Mouse (Mus musculus): ENCODE data around the gene Pi4k2a.
A peak's percentile ranks its signal among the peaks of the same experiment; 100 is the strongest.

The Pi4k2a gene

DNA sequence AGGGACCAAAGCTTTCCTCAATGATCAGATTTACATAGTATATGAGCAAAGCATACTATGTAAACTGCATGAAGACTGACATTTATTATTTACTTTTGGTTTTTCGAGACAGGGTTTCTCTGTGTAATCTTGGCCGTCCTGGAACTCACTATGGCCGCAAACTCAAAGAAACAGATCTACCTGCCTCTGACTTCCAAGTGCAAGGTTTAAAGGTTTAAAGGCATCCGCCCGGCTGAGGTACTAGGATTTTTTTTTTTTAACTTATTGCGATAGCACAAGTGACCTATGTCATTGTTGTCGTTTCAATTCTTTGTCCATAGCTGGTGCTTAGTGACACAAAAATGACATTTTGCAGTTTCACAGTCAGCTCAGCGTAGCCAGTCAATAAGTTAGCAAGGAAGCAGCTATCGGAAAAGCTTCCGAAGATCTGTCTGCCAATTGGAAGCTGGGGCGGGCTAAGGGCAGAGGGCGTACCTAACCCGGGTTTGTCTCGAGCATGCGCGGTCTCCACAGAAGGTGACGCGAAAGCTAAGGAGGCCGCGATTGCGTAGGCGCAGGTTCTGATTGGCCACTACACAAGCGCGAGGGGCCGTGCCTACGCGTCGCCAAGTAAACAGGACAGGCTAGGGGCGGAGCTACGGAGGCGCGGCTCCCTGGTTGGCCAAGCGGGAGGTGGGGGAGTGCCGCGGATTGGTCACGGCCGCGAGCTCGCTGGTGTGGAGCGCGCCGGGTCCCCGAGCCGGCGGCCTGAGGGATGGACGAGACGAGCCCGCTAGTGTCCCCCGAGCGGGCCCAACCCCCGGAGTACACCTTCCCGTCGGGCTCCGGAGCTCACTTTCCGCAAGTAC, at the start of gene Pi4k2a:
Gene Pi4k2a (plus strand): TSS at position 723 of the 848 bp plus-strand sequence.
- peak; percentile 100 for DNase-seq (ENCODE audit: low read depth, low spot score)

GRCm38 (mm10) chr19:42043988-42044387, 46.3 kb upstream of the Pi4k2a start:
- no peak for DNase-seq (ENCODE audit: low read depth, low spot score)

- peak; percentile 71 for DNase-seq (ENCODE audit: low read depth, low spot score)
These were observed 44.8 kb upstream of the Pi4k2a start, which contains the start of gene Hoga1 for GRCm38 (mm10) chr19:42045269-42046102. Hoga1 (plus strand) TSS chr19:42045610.

GRCm38 (mm10) chr19:42050251-42050650, 40.0 kb upstream of the Pi4k2a start:
- DNase-seq (ENCODE audit: low read depth, low spot score), result no peak

DNA sequence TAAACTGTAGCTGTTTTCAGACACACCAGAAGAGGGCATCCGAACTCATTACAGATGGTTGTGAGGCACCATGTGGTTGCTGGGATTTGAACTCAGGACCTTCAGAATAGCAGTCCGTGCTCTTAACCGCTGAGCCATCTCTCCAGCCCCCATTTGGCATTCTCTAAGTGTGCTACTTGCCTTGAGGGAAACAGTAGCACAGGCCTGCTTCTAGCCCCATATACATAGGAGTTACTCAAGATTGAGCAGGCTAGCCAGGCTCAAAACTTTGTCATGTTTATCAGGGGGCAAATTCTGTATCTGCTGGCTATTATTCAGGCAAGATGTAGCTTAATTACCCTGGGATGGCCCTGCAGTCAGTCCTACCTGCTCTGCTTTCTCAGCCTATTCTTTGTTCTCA, 38.9 kb upstream of the Pi4k2a start:
- DNase-seq (ENCODE audit: low read depth, low spot score), result no peak

DNA sequence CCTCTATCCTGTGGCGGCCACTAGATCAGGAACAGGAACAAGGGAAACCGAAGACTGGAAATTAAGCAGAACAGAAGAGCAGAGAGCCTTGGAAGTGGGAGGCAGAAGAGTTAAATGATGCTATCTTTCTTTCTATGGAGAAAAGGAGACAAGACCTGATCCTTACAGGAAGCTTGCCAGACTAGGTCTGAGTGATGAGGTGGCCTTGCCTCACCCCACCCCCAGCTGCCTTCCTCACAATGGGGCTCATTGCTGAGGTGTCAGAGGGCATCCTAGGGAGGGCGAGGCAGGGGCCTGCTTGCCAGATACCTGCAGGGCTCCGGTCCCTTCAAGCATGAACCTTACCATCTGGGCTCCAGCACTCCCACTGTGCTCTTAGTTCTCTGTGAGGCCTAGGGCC, 38.3 kb upstream of the Pi4k2a start, which contains the start of gene 4933411K16Rik:
Gene 4933411K16Rik (plus strand): TSS at position 301 of the 400 bp plus-strand sequence.
- no peak for DNase-seq (ENCODE audit: low read depth, low spot score)

GRCm38 (mm10) chr19:42054255-42054654, 36.0 kb upstream of the Pi4k2a start:
- DNase-seq (ENCODE audit: low read depth, low spot score), result no peak

DNA sequence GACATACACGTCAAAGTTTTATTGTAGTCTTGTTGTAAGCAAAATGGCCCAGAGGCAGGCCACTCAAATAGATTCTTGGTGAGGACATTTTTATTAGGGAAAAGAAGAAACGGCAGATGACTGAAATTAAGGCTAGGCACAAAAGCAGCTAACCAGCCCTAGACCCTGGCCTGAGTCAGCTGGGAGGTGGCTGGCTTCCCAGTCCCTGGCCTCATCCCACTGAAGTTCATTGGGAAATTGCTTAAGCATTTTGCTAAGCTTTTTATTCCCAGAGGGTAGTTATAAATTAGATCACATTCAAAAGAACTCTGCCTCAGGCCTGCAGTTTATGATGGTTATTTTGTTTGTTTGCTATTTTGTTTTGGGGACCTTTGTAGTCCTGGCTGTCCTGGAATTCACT, 34.4 kb upstream of the Pi4k2a start:
- DNase-seq (ENCODE audit: low read depth, low spot score), result no peak

- DNase-seq (ENCODE audit: low read depth, low spot score), result no peak
These were observed 33.4 kb upstream of the Pi4k2a start for GRCm38 (mm10) chr19:42056719-42057409.

DNA sequence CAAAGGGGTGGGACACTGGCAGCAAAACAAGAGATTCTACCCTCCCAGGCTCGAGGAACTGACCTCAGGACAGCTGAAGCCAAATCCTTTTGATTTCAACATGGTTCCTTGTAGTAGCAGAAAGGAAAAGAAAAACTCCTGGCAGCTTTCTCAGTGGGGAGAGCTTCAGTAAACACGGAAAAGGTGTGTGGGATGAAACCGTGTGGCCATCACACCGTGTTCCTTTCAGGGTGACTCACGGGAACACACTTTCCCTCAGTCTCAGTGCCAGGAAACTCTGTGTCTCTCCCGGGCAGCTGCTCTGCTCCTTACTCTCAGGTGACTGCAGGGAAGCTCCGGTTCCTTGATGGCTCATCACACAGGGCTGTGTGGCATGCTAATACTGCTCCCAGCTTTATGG, 31.8 kb upstream of the Pi4k2a start:
- DNase-seq (ENCODE audit: low read depth, low spot score), result no peak

DNA sequence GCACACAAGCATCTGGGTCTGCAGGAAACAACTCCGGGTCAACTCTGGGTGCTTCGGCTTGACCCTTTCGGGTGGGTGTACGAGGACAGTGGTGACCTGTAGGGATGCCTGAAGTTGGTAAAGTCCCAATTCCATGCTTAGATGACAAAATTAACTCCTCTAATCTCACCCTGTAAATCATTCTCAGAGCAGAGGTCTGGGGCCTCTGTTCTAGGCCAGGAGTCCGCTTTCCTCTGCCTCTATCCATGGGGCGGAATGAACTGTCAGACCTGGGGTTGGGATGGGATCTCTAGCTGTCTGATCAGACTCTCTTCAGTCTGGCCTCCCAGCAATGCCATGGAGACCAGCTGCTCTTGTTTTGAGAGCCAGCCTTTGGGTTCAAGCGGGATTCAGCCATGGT, 28.8 kb upstream of the Pi4k2a start:
- no peak for DNase-seq (ENCODE audit: low read depth, low spot score)

GRCm38 (mm10) chr19:42068441-42069240, 21.6 kb upstream of the Pi4k2a start:
- no peak for DNase-seq (ENCODE audit: low read depth, low spot score)

DNA sequence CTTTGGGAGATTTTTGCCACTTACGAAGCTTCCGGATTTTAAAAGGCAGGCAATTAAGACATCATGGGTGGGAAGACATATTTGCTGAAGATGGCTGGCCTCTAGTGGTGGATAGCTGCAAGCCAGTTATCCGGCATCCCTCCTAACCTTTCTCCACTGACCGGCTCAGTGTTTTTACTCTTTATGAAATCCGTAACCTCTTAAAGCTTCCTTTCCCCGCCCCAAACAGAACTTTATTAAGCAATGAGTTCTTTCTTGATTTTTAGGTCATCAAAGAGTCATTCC, 21.1 kb upstream of the Pi4k2a start:
- no peak for DNase-seq (ENCODE audit: low read depth, low spot score)

DNA sequence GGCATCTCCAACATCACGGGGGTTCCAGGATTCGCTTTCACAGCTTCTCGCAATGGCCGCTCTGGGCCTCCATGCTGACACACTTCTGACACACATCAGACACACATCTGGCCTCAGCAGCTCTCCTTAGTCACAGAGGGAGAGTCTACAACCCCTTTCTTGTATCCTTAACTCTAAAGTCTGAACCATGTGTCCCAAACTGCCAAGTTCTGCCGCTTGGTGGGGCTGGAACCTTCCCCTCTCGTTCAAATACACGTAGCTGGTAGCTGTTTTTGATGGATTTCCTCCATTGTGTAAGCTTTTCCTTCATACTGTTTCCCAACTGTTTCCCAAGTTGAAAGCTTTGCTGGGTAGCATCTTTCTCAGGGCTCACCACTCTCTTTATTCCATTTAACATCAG, 19.0 kb upstream of the Pi4k2a start:
- no peak for DNase-seq (ENCODE audit: low read depth, low spot score)

GRCm38 (mm10) chr19:42071886-42072608, 18.2 kb upstream of the Pi4k2a start:
- DNase-seq (ENCODE audit: low read depth, low spot score), result no peak

GRCm38 (mm10) chr19:42072802-42073201, 17.5 kb upstream of the Pi4k2a start:
- DNase-seq (ENCODE audit: low read depth, low spot score), result peak; percentile 30

- no peak for DNase-seq (ENCODE audit: low read depth, low spot score)
These were observed 15.2 kb upstream of the Pi4k2a start for GRCm38 (mm10) chr19:42075051-42075450.

GRCm38 (mm10) chr19:42075992-42076391, 14.3 kb upstream of the Pi4k2a start:
- no peak for DNase-seq (ENCODE audit: low read depth, low spot score)

DNA sequence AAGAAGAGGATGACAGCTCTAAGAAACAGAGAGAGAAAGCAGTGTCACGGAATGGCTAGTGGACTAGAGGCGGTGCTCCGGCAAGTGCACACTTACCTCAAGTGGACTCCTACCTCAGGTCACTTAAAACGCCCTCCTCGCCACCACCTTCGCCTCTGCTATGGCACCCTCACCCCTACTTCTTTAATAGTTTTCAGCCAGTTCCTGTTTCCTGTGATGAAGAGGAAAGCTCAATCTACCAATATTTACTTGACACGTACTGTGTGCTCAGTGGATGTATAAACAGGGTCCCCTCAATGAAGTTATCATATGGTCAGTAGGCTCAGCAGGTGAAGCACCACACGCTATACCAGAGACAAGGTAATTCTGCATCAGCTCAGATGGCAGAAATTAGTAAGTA, 11.7 kb upstream of the Pi4k2a start:
- DNase-seq (ENCODE audit: low read depth, low spot score), result no peak

- DNase-seq (ENCODE audit: low read depth, low spot score), result no peak
These were observed 11.3 kb upstream of the Pi4k2a start for GRCm38 (mm10) chr19:42079006-42079405.

GRCm38 (mm10) chr19:42079950-42080349, 10.3 kb upstream of the Pi4k2a start:
- no peak for DNase-seq (ENCODE audit: low read depth, low spot score)

Measured in A20 (cell line).